Mouse (Mus musculus) hindbrain, embryonic 16.5 days (tissue): ENCODE measurements at regions not wholly inside any gene's neighbourhood (a gene's known extent, or its start where the extent isn't known, plus 50 kb on each side); places are given as distances from the start of the nearest gene placed in this dataset.

Source experiments
- ATAC-seq: fragments of 200-750 bp; cut with Nextera tagmentation; 2 replicates; pipeline ENCODE4 v1.8.0; 2017; ENCODE audit warnings: moderate TSS enrichment, moderate library complexity
- H3K27ac ChIP-seq: fragments of 300-500 bp; sonication (generic); 2 replicates; pipeline ENCODE4 v1.5.1; 2014; ENCODE audit warnings: low read depth, mild to moderate bottlenecking, control low read depth, low read length, moderate library complexity
- H3K27me3 ChIP-seq: fragments of 300-500 bp; sonication (generic); replicated peaks from 2 replicates; pipeline ENCODE4 v1.6.1; 2014; ENCODE audit warnings: low read length; ENCODE audit not compliant: control insufficient read depth, insufficient read depth
- H3K36me3 ChIP-seq: fragments of 300-500 bp; sonication (generic); 2 replicates; pipeline ENCODE4 v1.6.1; 2014; ENCODE audit warnings: mild to moderate bottlenecking, low read length, moderate library complexity, mixed read lengths; ENCODE audit not compliant: control insufficient read depth, insufficient read depth
- H3K4me1 ChIP-seq: fragments of 300-500 bp; sonication (generic); 2 replicates; pipeline ENCODE4 v1.6.1; 2014; ENCODE audit warnings: low read depth, low read length; ENCODE audit not compliant: control insufficient read depth, insufficient read depth
- H3K4me2 ChIP-seq: fragments of 300-500 bp; sonication (generic); 2 replicates; pipeline ENCODE4 v1.6.1; 2014; ENCODE audit warnings: mild to moderate bottlenecking, low read length, control low read depth, moderate library complexity
- H3K4me3 ChIP-seq: fragments of 300-500 bp; sonication (generic); 2 replicates; pipeline ENCODE4 v1.5.1; 2014; ENCODE audit warnings: mild to moderate bottlenecking, low read length, control low read depth, moderate library complexity
- H3K9ac ChIP-seq: fragments of 300-500 bp; sonication (generic); 2 replicates; pipeline ENCODE4 v1.6.1; 2014; ENCODE audit warnings: low read depth, mild to moderate bottlenecking, control low read depth, low read length, moderate library complexity
- H3K9me3 ChIP-seq: fragments of 300-500 bp; sonication (generic); 2 replicates; pipeline ENCODE4 v1.6.1; 2014; ENCODE audit warnings: mild to moderate bottlenecking, low read length, moderate library complexity; ENCODE audit not compliant: control insufficient read depth
- WGBS: fragments of 180-500 bp; shearing (Covaris S2); extraction: QIAGEN DNeasy Blood & Tissue Kit; methylation state at CpG from one replicate; pipeline ENCODE4 v1.1.7; 2014; 5-methylcytosine and 5-hydroxymethylcytosine counted together

- no peak for ATAC-seq
- no peaks in the 10 kb centered on the region for H3K9me3 ChIP-seq
- no peak overlapping the region for H3K4me3 ChIP-seq
Measured at GRCm38 (mm10) chr7:133432343-133432742, 169.6 kb downstream of the Tex36 start.

GRCm38 (mm10) chr7:133402072-133402471 lies 199.9 kb downstream of the Tex36 start:
- no peaks in the 10 kb centered on the region for H3K36me3 ChIP-seq
- H3K9me3 ChIP-seq = no peaks in the 10 kb centered on the region
- no peak overlapping the region for H3K4me3 ChIP-seq
- no peaks in the 10 kb centered on the region for H3K27me3 ChIP-seq
- no peak overlapping the region for H3K9ac ChIP-seq
- no peak for ATAC-seq
- H3K4me2 ChIP-seq = no peak overlapping the region
- no peaks in the 10 kb centered on the region for H3K4me1 ChIP-seq
- 63% methylated on average over 2 of the region's 2 CpGs for WGBS
- no peak overlapping the region for H3K27ac ChIP-seq

More at GRCm38 (mm10) chr7:133432343-133432742, 169.6 kb downstream of the Tex36 start:
- Histone ChIP-seq H3K27me3 (no peaks in the 10 kb centered on the region), H3K27ac (no peak overlapping the region), H3K4me1 (no peaks in the 10 kb centered on the region), H3K9ac (no peak overlapping the region), H3K4me2 (no peak overlapping the region), H3K36me3 (no peaks in the 10 kb centered on the region)
- 79% methylated on average over 1 of the region's 1 CpGs for WGBS

- Histone ChIP-seq H3K9me3 (no peaks in the 10 kb centered on the region), H3K4me1 (no peaks in the 10 kb centered on the region), H3K36me3 (no peaks in the 10 kb centered on the region), H3K27ac (no peak overlapping the region), H3K27me3 (no peaks in the 10 kb centered on the region), H3K9ac (no peak overlapping the region), H3K4me2 (no peak overlapping the region), H3K4me3 (no peak overlapping the region)
- no peak for ATAC-seq
- 53% methylated on average over 4 of the region's 4 CpGs for WGBS
Measured at GRCm38 (mm10) chr7:133400691-133401090, 201.3 kb downstream of the Tex36 start.

GRCm38 (mm10) chr7:133388716-133389115 lies 213.2 kb downstream of the Tex36 start:
- H3K36me3 ChIP-seq = no peaks in the 10 kb centered on the region
- H3K4me2 ChIP-seq = no peak overlapping the region
- WGBS = 89% methylated on average over 6 of the region's 6 CpGs
- no peak overlapping the region for H3K4me3 ChIP-seq
- no peaks in the 10 kb centered on the region; the same call in 1 of the 2 replicates for H3K4me1 ChIP-seq
- H3K9ac ChIP-seq = no peak overlapping the region
- H3K9me3 ChIP-seq = no peaks in the 10 kb centered on the region
- H3K27me3 ChIP-seq = no peaks in the 10 kb centered on the region
- ATAC-seq = no peak
- no peak overlapping the region for H3K27ac ChIP-seq

DNA sequence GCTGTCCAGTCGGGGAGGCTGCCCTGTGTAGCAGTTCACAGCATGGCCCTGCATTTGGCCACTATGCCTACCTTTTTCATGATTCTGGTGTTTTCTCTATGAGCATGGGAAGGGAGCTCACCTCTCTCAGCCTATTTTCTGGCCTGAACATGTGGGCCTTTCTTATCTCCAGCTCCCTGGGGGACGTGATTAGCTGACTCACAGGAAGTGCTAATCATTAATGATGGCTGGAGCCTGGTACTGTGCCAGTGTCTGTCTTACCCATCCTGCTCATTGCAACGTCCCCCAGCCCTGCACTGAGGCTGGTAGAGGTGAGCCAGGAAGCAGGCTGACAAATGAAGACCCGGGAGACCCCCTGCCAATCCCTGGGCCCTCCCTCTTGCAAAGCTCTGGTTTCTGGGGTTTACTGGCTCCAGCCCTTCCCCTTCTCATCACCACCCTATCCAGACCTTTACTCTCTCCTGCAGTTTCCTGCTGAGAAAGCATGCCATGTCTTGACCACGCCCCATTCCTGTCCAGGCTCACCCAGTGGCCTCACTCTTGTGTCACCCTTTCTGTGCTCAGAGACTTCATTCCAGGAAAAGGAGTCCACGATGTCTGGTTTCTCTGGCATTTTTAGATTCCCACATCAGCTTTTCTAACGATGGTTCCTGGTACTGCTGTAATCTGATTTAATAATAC lies 219.8 kb downstream of the Tex36 start:
- Histone ChIP-seq H3K27ac (no peak overlapping the region), H3K36me3 (no peaks in the 10 kb centered on the region), H3K27me3 (no peaks in the 10 kb centered on the region), H3K4me2 (no peak overlapping the region), H3K4me1 (no peaks in the 10 kb centered on the region; the same call in 1 of the 2 replicates), H3K9me3 (no peaks in the 10 kb centered on the region), H3K4me3 (no peak overlapping the region), H3K9ac (no peak overlapping the region)
- 67% methylated on average over 7 of the region's 7 CpGs for WGBS
- no peak for ATAC-seq

DNA sequence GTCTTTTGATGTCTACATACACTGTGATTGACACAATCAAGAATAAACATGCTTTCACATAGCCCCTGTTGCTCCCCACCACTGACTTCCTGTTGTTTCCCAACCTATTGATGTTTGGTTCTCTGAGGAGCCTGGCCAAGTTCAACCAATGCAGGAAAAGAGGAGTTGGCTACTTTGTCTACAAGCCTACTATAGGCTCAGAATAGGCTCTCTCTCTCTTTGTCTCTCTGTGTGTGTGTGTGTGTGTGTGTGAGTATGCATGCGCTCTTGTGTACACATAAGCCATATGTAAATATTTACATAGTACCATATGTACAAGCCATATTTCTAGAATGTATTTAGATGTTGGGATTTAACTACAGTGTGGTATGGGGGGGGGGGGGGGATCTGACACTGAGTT lies 222.6 kb downstream of the Tex36 start:
- no peak for ATAC-seq
- H3K27me3 ChIP-seq = no peaks in the 10 kb centered on the region
- H3K9me3 ChIP-seq = no peaks in the 10 kb centered on the region
- no peak overlapping the region for H3K9ac ChIP-seq
- no peak overlapping the region for H3K27ac ChIP-seq
- WGBS = 83% methylated on average over 1 of the region's 1 CpGs
- H3K4me2 ChIP-seq = no peak overlapping the region
- H3K4me1 ChIP-seq = no peaks in the 10 kb centered on the region
- H3K4me3 ChIP-seq = no peak overlapping the region
- H3K36me3 ChIP-seq = no peaks in the 10 kb centered on the region

- Histone ChIP-seq H3K4me3 (no peak overlapping the region), H3K9ac (no peak overlapping the region), H3K36me3 (no peaks in the 10 kb centered on the region), H3K4me2 (no peak overlapping the region), H3K4me1 (no peaks in the 10 kb centered on the region), H3K27ac (no peak overlapping the region), H3K9me3 (no peaks in the 10 kb centered on the region), H3K27me3 (no peaks in the 10 kb centered on the region)
- WGBS = 84% methylated on average over 5 of the region's 5 CpGs
- ATAC-seq = no peak
Measured at GRCm38 (mm10) chr7:133378338-133378737, 223.6 kb downstream of the Tex36 start.

DNA sequence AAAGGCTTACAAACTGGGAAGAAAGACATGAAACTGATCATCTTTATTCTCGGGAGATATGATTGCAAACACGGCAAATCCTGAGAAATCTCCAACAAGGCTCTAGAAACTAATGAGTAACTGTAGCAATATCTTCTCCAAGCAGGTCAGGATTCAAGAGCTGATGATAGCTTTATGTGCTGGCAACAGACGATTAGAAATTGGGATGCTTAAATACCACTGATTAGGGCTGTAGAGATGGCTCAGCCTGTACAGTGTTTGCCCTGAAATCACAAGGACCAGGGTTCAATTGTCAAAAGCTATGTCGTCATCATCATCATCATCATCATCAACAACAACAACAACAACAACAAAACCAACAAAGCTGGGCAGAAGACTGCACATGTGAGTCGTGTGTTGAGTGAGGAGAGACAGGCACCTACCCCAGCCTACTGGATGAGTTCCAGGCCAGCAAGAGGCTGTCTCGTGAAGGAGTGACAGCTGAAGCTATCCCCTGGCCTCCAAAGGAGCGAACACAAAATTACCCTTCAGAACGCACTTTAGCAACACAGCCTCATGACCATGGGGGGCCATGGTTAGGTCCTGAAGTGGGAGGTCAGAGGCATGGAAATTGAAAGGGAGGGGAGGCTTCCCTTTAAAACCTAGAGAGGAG lies 225.0 kb downstream of the Tex36 start:
- 60% methylated on average over 8 of the region's 8 CpGs for WGBS
- no peak for ATAC-seq
- Histone ChIP-seq H3K4me1 (no peaks in the 10 kb centered on the region), H3K4me2 (no peak overlapping the region), H3K27ac (no peak overlapping the region), H3K9me3 (no peaks in the 10 kb centered on the region), H3K9ac (no peak overlapping the region), H3K36me3 (no peaks in the 10 kb centered on the region), H3K4me3 (no peak overlapping the region), H3K27me3 (no peaks in the 10 kb centered on the region)

DNA sequence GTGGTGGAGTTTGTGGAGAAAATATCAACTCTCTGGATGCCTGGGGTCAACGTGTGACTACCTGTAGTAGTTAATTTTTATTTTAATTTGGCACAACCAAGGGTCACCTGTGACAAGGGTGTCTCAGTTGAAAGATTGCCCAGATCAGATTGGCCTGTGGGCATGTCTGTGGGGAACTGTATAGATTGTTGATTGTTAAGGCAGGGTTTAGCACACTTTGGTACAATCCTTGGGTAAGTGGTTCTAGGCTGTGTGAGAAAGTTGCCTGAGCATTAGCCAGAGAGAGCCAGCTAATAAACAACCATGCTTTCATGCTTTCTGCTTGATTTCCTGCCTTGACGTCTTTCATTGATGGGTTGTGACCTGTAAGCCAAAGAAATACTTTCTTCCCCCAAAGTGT lies 229.3 kb downstream of the Tex36 start:
- Histone ChIP-seq H3K36me3 (no peaks in the 10 kb centered on the region), H3K4me3 (no peak overlapping the region), H3K9me3 (no peaks in the 10 kb centered on the region), H3K9ac (no peak overlapping the region), H3K4me1 (no peaks in the 10 kb centered on the region), H3K4me2 (no peak overlapping the region), H3K27me3 (no peaks in the 10 kb centered on the region), H3K27ac (no peak overlapping the region)
- no peak for ATAC-seq
- WGBS = 49% methylated on average over 2 of the region's 2 CpGs
